Mouse (Mus musculus) A20 (cell line): ENCODE results near the gene Tbcb.
"Not testable (repeated sequence)": the region's sequence is repeated elsewhere in the genome, so short reads cannot be mapped to it uniquely, and the experiment has no call there.

Source experiments
- DNase-seq: peaks from one replicate; pipeline ENCODE4 v3.0.0-alpha.2; 2011; ENCODE audit warnings: low read depth, low spot score

Tbcb gene

DNA sequence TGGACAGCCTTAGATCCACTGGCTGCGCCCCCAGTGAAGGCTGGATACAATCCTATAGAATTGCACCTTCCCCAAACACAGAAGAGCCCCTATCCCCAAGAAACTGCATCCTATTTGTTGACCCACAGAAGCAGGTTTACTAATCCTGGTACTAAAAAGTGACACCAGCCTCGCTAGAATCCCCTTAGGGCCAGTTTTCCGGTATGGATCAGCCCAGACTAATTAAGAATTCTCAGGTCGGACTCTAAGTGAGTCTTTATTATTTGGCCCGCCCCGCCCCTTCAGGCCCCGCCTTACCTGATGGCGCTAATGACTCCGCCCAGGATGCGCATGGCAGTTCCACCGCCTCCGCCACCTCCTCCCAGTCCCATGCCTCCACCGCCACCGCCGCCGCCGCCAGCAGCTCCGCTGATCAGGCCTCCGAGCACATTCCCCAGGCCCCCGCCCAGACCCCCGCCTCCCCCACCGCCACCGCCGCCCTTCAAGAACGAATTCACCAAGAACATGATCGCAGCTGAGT lies 38.4 kb downstream of the Tbcb start:
- DNase-seq = peak; percentile 89

- DNase-seq = no peak
Observed at GRCm38 (mm10) chr7:30193013-30193412, 39.1 kb downstream of the Tbcb start.

DNA sequence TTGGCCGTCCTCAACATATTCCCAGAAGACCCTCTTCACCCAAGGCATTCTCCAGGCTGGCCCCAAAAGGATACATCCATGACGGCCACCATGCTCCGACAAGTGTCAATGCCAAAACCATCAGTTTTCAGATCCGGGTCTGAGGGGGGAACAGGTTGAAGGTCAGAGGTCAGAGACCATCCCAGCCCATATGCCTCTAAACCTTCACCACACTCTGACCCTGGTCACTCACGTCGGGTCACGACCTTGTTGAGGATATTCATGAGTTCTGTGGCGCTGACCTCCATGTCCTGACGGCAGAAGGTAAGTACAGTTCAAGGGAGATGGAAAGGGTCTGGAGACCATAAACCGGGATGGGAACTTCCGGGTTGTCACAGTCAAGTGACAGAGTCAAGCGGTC lies 40.0 kb downstream of the Tbcb start:
- DNase-seq = no peak

- DNase-seq = no peak
Observed at GRCm38 (mm10) chr7:30189116-30189491, 43.0 kb downstream of the Tbcb start.

GRCm38 (mm10) chr7:30188344-30189115 lies 43.5 kb downstream of the Tbcb start:
- no peak for DNase-seq

DNA sequence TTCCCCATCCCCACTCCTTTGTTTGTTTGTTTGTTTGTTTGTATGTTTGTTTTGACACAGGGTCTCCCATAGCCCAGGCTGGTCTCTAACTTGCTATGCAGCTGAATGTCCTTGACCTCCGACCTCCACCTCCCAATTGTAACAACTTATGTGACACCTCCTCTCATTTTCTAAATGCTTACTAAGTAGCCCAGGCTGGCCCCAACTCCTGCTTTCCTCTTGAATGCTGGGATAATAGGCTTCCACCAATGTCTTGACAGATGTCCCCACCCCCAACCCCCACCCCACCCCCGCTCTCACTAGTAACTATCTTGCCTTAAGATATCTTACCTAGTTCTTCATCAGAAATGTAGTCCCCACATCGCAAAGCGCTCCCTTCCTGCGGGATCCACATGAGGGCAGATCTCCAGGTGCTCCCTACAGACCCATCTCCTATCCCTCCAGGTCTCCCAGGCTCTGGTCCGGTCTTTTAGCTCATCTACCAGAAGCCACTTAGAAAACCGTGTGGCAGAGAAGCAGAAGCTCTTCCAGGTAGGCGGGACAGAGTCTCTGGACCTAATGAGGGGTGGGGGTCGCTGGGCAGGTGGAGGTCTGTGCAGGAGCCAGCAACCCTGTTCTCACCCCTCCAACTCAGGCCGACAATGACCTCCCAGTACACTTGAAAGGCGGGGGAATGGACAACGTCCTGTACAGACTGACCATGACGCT lies 47.3 kb downstream of the Tbcb start:
- no peak for DNase-seq

DNA sequence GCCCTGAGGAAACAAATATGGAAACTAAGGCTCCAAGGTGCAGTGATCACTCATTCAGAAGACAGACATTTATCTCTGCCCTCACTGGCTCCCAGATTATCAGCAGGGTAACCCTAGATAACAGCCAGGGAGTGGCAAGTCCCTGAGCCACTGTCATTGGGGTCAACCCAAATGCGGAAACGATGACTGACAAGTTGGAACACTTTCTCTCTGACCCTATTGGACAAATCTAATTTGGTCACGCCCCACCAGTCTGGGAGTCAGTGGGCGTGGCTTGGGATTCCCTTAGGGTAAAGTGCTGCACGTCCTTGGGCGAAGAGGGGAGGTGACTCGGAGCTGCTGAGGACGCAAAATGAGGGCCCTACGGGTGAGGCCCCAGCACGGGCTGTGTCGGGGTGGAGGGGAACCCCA lies 48.2 kb downstream of the Tbcb start, which contains the start of gene Cox7a1:
Gene Cox7a1, plus strand, starts transcription at position 266 of the 411 bp plus-strand sequence.
- peak; percentile 97 for DNase-seq

DNA sequence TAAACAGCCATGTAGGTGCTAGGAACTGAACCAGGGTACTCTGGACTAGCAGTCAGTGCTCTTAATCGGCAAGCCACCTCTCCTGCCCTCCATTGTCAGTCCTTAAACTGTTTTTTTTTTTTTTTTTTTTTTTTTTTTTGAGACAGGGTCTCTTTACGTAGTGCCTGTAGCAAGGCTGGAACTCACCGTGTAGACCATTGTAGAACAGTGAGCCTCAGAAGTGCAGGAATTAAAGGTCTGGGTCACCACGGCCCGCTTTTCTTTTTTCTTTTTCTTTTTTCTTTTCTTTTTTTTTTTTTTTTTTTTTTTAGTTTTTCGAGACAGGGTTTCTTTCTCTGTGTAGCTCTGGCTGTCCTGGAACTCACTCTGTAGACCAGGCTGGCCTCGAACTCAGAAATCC lies 48.9 kb downstream of the Tbcb start:
- DNase-seq = not testable (repeated sequence)

GRCm38 (mm10) chr7:30181929-30182328 lies 50.1 kb downstream of the Tbcb start:
- not testable (repeated sequence) for DNase-seq

GRCm38 (mm10) chr7:30181308-30181707 lies 50.8 kb downstream of the Tbcb start:
- peak; percentile 72 for DNase-seq

- DNase-seq = no peak
Observed at GRCm38 (mm10) chr7:30178256-30178655, 53.8 kb downstream of the Tbcb start.

DNA sequence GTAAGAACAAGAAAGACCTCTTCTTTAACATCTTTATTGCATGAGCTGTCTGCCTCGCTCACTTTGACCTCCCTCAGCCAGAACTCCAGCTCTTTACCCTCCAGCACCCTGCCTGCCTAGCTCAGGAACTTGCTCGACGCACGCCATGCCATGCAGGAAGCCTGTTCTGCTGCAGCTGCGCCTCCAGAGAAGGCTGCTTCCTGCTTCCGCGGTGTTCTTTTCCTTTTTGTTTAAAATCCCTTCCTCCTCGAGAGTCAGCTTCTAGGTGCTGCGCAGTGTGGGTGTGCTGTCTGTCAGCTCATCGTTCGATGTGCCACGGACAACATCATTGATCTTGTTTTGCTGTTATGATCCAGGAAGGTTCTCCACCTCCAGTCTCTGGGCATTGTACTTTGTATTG lies 55.6 kb downstream of the Tbcb start:
- no peak for DNase-seq
